Mouse (Mus musculus) liver, adult 2 months (tissue): ENCODE results near the gene Rabep2. TPM values are rescaled to one million over a fixed set of nuclear protein-coding genes. Genes with fewer than 3 reads are reported as not detected.

ENCODE experiments used
- DNase-seq: peaks from one replicate; pipeline ENCODE4 v3.0.0-alpha.2; 2011; ENCODE audit warnings: low read depth, low spot score; ENCODE audit errors: extremely low read depth
- H3K27ac ChIP-seq: fragments of 200-500 bp; replicated peaks from 2 replicates; pipeline ENCODE4 v1.5.1; 2012; ENCODE audit warnings: low read depth, mild to moderate bottlenecking, control low read depth, inconsistent platforms, low read length; ENCODE audit not compliant: insufficient read depth
- H3K27me3 ChIP-seq: fragments of 200-500 bp; 2 replicates; pipeline ENCODE4 v1.6.1; 2012; ENCODE audit warnings: mild to moderate bottlenecking, moderate library complexity, low read length, inconsistent platforms; ENCODE audit not compliant: control insufficient read depth, insufficient read depth
- H3K36me3 ChIP-seq: fragments of 200-500 bp; 2 replicates; pipeline ENCODE4 v1.6.1; 2012; ENCODE audit warnings: low read length, inconsistent platforms; ENCODE audit not compliant: control insufficient read depth, insufficient read depth
- H3K4me1 ChIP-seq: fragments of 200-500 bp; 2 replicates; pipeline ENCODE4 v1.6.1; 2011; ENCODE audit warnings: low read length; ENCODE audit not compliant: control insufficient read depth, insufficient read depth
- H3K4me3 ChIP-seq: fragments of 200-500 bp; 2 replicates; pipeline ENCODE4 v1.5.1; 2011; ENCODE audit warnings: low read depth, mild to moderate bottlenecking, control low read depth, low read length, moderate library complexity; ENCODE audit not compliant: insufficient read depth
- H3K79me2 ChIP-seq: fragments of 200-500 bp; 2 replicates; pipeline ENCODE4 v1.6.1; 2012; ENCODE audit warnings: inconsistent platforms, mild to moderate bottlenecking, low read length, moderate library complexity; ENCODE audit not compliant: control insufficient read depth, insufficient read depth
- H3K9ac ChIP-seq: fragments of 200-500 bp; 2 replicates; pipeline ENCODE4 v1.6.1; 2012; ENCODE audit warnings: low read depth, mild to moderate bottlenecking, control low read depth, inconsistent platforms, low read length
- CTCF ChIP-seq: fragments of 200-500 bp; IDR thresholded peaks from 2 replicates; pipeline ENCODE4 v1.5.1; 2011; ENCODE audit warnings: low read depth, low read length, control low read depth
- POLR2A ChIP-seq: fragments of 200-500 bp; IDR thresholded peaks from 2 replicates; pipeline ENCODE4 v1.6.1; 2011; ENCODE audit warnings: low read length, control low read depth; ENCODE audit not compliant: insufficient read depth; ENCODE audit errors: extremely low read depth
- WGBS: fragments of 180-500 bp; shearing (Covaris S2); methylation state at CpG from one replicate; pipeline ENCODE4 v1.1.7; 2018; 5-methylcytosine and 5-hydroxymethylcytosine counted together
- polyA plus RNA-seq: library from polyadenylated mRNA; depleted of rRNA; stranded (reverse); fragments of >200 nt; gene quantifications from 2 replicates; pipeline ENCODE4 v1.2.3, GENCODE M21; 2012
- total RNA-seq: library from RNA; depleted of rRNA; stranded (reverse); fragments of >200 nt; gene quantifications from 2 replicates; pipeline ENCODE4 v1.2.3, GENCODE M21; 2014

The Rabep2 gene
- total and polyA plus RNA-seq, 2 experiments = 6.5 to 15.1 TPM

- Histone ChIP-seq H3K79me2 (no peaks in the 10 kb centered on the region), H3K27ac (no peak overlapping the region), H3K36me3 (no peaks in the 10 kb centered on the region), H3K4me3 (no peak overlapping the region), H3K4me1 (no peaks in the 10 kb centered on the region), H3K9ac (no peak overlapping the region), H3K27me3 (no peaks in the 10 kb centered on the region)
- 78% methylated on average over 6 of the region's 6 CpGs for WGBS
- no peak for DNase-seq
- TF ChIP-seq CTCF (no peak), POLR2A (no peak)
Observed at GRCm38 (mm10) chr7:126424161-126424560, 4.4 kb upstream of the Rabep2 start.

GRCm38 (mm10) chr7:126427323-126427860 lies 1.2 kb upstream of the Rabep2 start:
- H3K9ac ChIP-seq = no peak overlapping the region
- no peak for DNase-seq
- peaks cover 8% of the 10 kb centered on the region for H3K4me1 ChIP-seq
- H3K79me2 ChIP-seq = no peaks in the 10 kb centered on the region
- whole genome bisulfite sequencing = 58% methylated on average over 12 of the region's 13 CpGs
- H3K4me3 ChIP-seq = no peak overlapping the region
- TF ChIP-seq POLR2A = no peak
- no peak for TF ChIP-seq CTCF
- no peaks in the 10 kb centered on the region for H3K27me3 ChIP-seq
- H3K27ac ChIP-seq = no peak overlapping the region
- H3K36me3 ChIP-seq = peaks cover 4% of the 10 kb centered on the region; the same call in 1 of the 2 replicates

GRCm38 (mm10) chr7:126428154-126428553 lies 405 bp upstream of the Rabep2 start:
- Histone ChIP-seq H3K27ac (peak overlapping the region; percentile 81; the same call in 1 of the 2 replicates), H3K4me1 (peaks cover 8% of the 10 kb centered on the region), H3K27me3 (no peaks in the 10 kb centered on the region), H3K79me2 (no peaks in the 10 kb centered on the region), H3K36me3 (peaks cover 5% of the 10 kb centered on the region; the same call in 1 of the 2 replicates), H3K4me3 (peak overlapping the region; percentile 79), H3K9ac (peak overlapping the region; percentile 78)
- WGBS = 56% methylated on average over 4 of the region's 4 CpGs
- no peak for TF ChIP-seq POLR2A
- TF ChIP-seq CTCF = no peak
- no peak for DNase-seq

- H3K36me3 ChIP-seq = peaks cover 11% of the 10 kb centered on the region
- no peak overlapping the region for H3K27ac ChIP-seq
- H3K79me2 ChIP-seq = no peaks in the 10 kb centered on the region
- H3K4me1 ChIP-seq = peaks cover 8% of the 10 kb centered on the region
- peak overlapping the region; percentile 79 for H3K4me3 ChIP-seq
- no peaks in the 10 kb centered on the region for H3K27me3 ChIP-seq
- WGBS = 26% methylated on average over 15 of the region's 15 CpGs
- TF ChIP-seq POLR2A = no peak
- no peak for DNase-seq
- peak overlapping the region; percentile 14; the same call in 1 of the 2 replicates for H3K9ac ChIP-seq
Observed at GRCm38 (mm10) chr7:126429503-126429898, 942 bp downstream of the Rabep2 start.

GRCm38 (mm10) chr7:126430167-126430566 lies 1.6 kb downstream of the Rabep2 start:
- Histone ChIP-seq H3K36me3 (peaks cover 17% of the 10 kb centered on the region), H3K27me3 (no peaks in the 10 kb centered on the region), H3K27ac (no peak overlapping the region), H3K9ac (no peak overlapping the region), H3K4me1 (peaks cover 8% of the 10 kb centered on the region), H3K79me2 (no peaks in the 10 kb centered on the region), H3K4me3 (no peak overlapping the region)
- DNase-seq = peak; percentile 72
- TF ChIP-seq POLR2A = no peak
- TF ChIP-seq CTCF = no peak

GRCm38 (mm10) chr7:126434726-126435125 lies 6.2 kb downstream of the Rabep2 start:
- H3K9ac ChIP-seq = no peak overlapping the region
- no peak for DNase-seq
- WGBS = 94% methylated on average over 7 of the region's 7 CpGs
- no peak overlapping the region for H3K27ac ChIP-seq
- H3K4me3 ChIP-seq = no peak overlapping the region
- no peaks in the 10 kb centered on the region for H3K27me3 ChIP-seq
- H3K79me2 ChIP-seq = no peaks in the 10 kb centered on the region
- TF ChIP-seq POLR2A (no peak), CTCF (no peak)
- peaks cover 17% of the 10 kb centered on the region for H3K36me3 ChIP-seq
- H3K4me1 ChIP-seq = peaks cover 4% of the 10 kb centered on the region
